Mouse (Mus musculus) layer of hippocampus, postnatal 10 days (tissue): Measurements from ENCODE around the gene Sptbn2. TPM values are rescaled to one million over a fixed set of nuclear protein-coding genes. Genes with fewer than 3 reads are reported as not detected.

Source experiments
- DNase-seq, 2 experiments: peaks; one replicate each; pipeline ENCODE4 v3.0.0; 2021; ENCODE audit warnings: low spot score in 2 of 2
- total RNA-seq, 2 experiments: library from RNA; stranded (reverse); gene quantifications; 2 replicates each; pipeline ENCODE4 v1.2.3; 2021

Gene Sptbn2
- total RNA-seq, 2 experiments from 2014 or later = 545 to 601 TPM

DNA sequence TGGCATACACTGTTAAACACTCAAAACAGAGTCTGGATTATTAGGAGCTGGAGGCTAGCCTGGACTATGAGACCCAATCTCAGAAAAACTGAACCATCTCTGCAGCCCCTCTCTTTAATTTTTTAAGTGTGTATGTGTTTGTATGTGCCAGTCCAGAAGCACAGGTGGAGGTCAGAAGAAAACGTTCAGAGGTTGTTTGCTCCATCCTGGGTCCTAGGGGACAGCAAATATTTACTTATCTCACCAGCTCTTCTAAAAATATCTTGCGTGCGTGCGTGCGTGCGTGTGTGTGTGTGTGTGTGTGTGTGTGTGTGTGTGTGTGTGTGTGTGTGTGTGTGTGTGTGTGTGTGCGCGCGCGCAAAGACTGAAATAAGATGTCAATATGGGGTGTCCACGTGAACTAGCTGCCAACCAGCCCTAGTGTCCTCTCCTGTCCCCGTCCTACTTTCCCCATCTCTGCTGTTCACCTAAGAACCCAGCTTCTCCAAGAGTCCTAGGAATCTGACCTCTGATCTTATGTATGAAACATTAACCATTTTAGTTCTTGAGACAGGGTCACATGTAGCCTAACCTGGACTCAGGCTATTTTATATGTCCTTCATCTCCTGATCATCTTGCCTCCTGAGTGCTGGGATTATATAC lies 56.7 kb downstream of the Sptbn2 start:
- no peak for DNase-seq

DNA sequence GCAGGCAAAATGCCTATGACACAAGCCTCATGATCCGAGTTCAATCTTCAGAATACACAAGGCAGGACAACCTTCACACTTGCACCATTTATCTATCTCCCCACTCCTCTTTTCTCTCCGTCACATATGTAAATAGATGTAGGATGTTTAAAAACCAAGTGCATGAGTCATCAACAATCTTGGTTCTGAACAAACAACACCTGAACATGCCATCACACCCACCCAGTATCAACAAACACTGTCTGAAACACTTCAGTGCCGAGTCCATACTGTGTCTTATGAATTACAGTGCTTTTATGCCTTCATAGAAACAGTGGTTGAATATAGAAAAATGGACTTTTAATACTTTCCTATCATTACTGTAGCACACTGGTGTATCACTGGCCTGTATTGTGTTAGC lies 61.8 kb downstream of the Sptbn2 start:
- no peak for DNase-seq

DNA sequence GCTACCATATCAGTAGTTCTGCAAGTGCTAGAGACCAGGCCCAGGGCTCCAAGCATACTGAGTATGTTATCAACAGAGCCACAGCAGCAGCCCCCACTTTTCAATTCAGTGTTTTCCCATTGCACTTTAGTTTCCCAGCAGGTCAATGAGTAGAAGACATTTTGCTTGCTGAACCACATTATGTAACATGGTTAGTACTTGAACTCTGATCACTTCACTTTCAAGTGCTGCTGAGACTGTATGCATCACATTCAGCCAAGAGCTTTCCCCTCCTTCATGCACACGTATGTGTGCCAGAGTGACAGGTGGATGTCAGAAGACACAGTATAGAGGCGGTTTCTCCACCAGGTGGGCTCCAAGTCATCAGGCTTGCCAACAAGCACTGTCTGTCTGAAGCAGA lies 71.9 kb downstream of the Sptbn2 start:
- no peak for DNase-seq

DNA sequence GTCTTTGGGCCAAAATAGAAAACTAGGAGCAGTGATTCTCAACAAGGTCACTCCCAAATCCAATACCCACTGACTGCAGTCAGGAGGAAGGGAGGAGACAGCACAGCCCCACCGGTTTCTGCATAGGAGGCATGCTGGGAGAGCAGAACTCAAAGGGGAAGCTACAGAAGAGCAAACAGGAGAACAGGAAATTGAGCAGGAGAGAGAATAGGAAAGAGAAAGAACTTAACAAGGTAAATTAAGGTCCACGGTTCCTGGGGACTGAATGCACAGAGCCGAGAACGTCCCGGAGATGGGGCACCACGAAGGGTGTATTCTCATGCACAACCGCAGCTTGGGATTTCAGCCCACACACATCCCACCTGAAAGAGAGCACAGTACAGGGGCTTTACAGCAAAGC lies 74.2 kb downstream of the Sptbn2 start:
- DNase-seq = no peak

DNA sequence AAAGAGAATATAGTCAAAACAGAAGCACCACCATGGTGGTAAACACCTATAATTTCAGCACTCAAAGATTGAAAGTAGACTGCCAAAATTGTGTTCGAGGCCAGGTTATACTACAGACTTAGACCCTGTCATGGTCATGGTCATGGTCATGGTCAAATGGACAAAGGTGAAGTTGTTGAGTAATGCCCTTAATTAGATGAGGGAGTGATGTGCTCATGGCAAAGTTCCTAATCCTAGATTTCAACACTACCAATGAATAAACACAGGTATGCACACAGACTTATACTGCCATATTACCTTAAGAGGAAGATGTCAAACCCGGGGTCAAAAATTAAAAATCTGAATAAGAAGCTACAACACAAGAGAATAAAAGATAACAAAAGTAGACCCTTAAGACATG lies 75.3 kb downstream of the Sptbn2 start:
- no peak for DNase-seq

DNA sequence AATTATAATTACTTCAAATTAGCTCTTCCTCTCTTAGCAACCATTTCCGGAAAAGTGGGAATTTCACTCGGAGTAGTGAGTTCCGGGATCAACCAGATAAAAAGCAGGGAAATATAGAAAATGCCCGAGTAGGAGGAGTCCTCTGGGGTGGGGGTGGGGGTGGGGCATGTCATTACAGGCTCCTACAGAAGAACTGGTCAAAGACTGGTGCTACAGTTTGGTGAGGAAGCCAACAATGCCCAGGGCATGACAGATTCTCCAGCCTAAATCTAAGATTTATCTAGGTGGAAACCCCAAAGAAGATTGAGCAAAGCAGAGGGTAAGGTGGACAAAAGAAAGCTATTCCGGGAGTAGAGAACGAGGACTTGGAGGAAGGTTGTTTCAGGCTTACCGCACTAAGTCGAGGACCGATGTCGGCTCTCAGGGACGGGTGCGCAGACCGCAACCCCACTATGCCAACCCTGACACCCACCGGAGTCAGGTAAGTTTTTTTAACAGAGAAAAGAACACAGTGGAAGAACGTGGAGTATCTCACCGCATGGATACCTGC lies 82.4 kb downstream of the Sptbn2 start:
- DNase-seq = no peak

DNA sequence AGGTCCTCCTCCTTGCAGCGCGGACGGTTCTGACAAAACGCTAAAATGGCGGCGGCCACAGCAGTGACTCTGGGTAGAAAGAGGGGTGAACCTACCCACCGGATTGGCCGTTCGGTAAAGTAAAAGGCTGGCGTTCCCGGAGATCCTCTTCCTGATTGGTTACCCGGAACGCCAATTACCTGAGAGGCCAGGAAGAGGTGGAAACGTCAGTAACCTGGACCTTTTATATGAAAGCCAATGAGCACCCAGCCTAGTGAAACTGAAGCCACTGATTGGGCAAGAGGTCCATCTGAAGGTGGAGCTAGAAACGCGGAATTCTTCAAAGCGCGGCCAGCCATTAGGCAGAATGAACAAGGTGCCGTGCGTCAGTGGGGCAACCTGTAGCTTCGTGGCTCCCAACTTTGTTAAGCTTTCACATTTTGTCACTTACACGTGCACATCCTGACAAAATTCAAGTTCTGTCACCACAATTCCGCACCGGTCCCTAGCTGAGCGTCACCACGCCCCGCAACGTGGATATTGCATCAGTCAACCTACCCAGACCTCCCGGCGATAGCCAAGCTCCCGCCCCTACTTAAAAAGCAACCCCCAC lies 83.0 kb downstream of the Sptbn2 start, which contains the start of gene Rbm4:
Rbm4 (minus strand) TSS at position 71 of the 592 bp plus-strand sequence.
- peak; percentile 97 to 98 for DNase-seq

DNA sequence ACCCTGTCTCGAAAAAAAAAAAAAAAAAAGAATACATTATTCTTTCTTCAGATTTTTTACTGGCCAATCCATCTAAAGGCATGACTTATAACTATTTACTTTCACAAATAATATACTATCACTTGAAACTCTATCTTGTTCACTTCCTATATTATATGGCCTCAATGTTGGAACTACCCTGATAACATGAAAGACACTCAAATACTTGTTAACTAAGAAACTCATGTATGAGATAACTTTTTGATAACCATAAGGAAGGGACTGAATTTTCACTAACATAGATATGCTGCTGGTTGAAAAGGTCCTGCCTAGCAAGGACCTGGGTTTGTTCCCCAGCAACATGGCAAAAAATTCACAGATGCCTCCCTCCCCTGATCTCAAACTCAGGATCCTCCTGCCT lies 85.0 kb downstream of the Sptbn2 start:
- DNase-seq = no peak

DNA sequence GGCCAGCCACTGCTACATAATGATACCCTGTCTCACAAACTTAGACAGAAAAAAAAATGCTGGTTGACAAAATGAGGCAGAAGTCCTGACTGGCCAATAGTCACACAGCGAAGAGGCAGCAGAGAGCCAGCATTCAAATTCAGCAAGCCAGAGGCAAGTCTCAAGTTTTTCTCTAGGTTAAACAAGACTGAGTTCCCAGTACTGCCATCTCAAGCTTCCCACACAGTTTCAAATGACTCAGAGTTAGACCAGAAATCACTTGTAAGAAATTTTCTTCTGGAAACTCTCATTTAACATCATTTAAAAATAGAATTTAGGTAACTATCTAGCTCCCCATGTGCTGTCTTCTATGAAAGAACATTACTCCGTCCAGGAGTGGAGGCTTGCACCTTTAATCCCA lies 86.9 kb downstream of the Sptbn2 start:
- no peak for DNase-seq

DNA sequence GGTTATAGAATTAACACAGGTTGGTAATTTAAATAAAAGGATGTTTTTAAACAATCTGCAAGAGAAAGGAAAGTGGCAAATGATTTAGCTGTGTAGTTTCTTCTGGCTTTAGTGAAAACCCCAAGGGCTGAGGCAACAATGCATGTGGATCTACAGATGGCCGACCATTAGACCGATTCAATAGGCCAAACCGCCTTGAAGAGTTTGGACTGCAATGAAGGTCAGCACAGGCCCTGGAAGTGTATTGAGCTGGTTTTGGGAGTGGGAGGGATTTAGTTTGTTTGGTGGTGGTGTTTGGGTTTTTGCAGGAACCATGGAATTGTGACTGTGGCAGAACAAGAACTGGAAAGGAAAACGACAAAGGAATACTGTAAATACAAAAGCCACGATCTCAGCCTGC lies 88.1 kb downstream of the Sptbn2 start:
- DNase-seq = no peak

Other genes with a start within 250 kb of the Sptbn2 start
- gene Syt12, start 233.7 kb upstream of the Sptbn2 start, total RNA-seq = 10 to 100 TPM; 21.4 to 21.5 TPM
- not detected for gene 2010003K11Rik, start 212.6 kb upstream of the Sptbn2 start, total RNA-seq
- 10 to 100 TPM; 39.4 to 47.9 TPM for gene Pcx, start 200.7 kb upstream of the Sptbn2 start, total RNA-seq
- 10 to 100 TPM; 67.0 to 67.3 TPM for gene Lrfn4, start 95.5 kb upstream of the Sptbn2 start, total RNA-seq
- 10 to 100 TPM; 19.8 to 20.9 TPM for gene Rce1, start 85.5 kb upstream of the Sptbn2 start, total RNA-seq
- 1 to 10 TPM; 2.1 to 2.3 TPM for gene Gm960, start 12.5 kb upstream of the Sptbn2 start, total RNA-seq
- 10 to 100 TPM; 16.6 to 16.8 TPM for gene Rbm4b, start 45.3 kb downstream of the Sptbn2 start, total RNA-seq
- gene Rbm4, start 82.7 kb downstream of the Sptbn2 start, total RNA-seq = 10 to 100 TPM; 68.7 to 71.1 TPM
- 10 to 100 TPM; 20.7 to 22.3 TPM for gene Gm21992, start 100.4 kb downstream of the Sptbn2 start, total RNA-seq
- gene Rbm14, start 100.5 kb downstream of the Sptbn2 start, total RNA-seq = 10 to 100 TPM; 41.2 to 49.4 TPM
- gene Ccs, start 128.2 kb downstream of the Sptbn2 start, total RNA-seq = 10 to 100 TPM; 39.4 to 47.5 TPM
- 1 to 10 TPM; 1.9 to 2.6 TPM for gene Ccdc87, start 128.2 kb downstream of the Sptbn2 start, total RNA-seq
- 100 to 1,000 TPM in 1 of 2 experiments, 10 to 100 TPM in 1; 95.2 to 102 TPM for gene Ctsf, start 144.0 kb downstream of the Sptbn2 start, total RNA-seq
- gene Actn3, start 166.7 kb downstream of the Sptbn2 start, total RNA-seq = 1 to 10 TPM; 1.9 to 2.1 TPM
- gene Zdhhc24, start 167.5 kb downstream of the Sptbn2 start, total RNA-seq = 10 to 100 TPM; 23.5 to 26.3 TPM
- 10 to 100 TPM; 31.3 to 34.8 TPM for gene Bbs1, start 195.5 kb downstream of the Sptbn2 start, total RNA-seq
- 10 to 100 TPM; 62.0 to 62.7 TPM for gene Dpp3, start 217.1 kb downstream of the Sptbn2 start, total RNA-seq
- gene Peli3, start 232.0 kb downstream of the Sptbn2 start, total RNA-seq = 10 to 100 TPM; 18.0 to 18.4 TPM